Mouse (Mus musculus) ES-E14 (cell line): ENCODE measurements around the gene Pitpnm2.

Experiments
- HCFC1 ChIP-seq: IDR thresholded peaks from 2 replicates; pipeline ENCODE4 v1.6.1; 2012; ENCODE audit warnings: low read length, inconsistent platforms, borderline replicate concordance; ENCODE audit not compliant: insufficient read depth
- MAFK ChIP-seq: IDR thresholded peaks from 2 replicates; pipeline ENCODE4 v1.6.1; 2014; ENCODE audit warnings: mild to moderate bottlenecking, low read depth, low read length, inconsistent platforms; ENCODE audit not compliant: insufficient read depth
- ZC3H11A ChIP-seq: IDR thresholded peaks from 2 replicates; pipeline ENCODE4 v1.6.1; 2012; ENCODE audit warnings: low read depth, mild to moderate bottlenecking, inconsistent platforms, low read length, borderline replicate concordance
- ZNF384 ChIP-seq: IDR thresholded peaks from 2 replicates; pipeline ENCODE4 v1.6.1; 2012; ENCODE audit warnings: low read depth, low read length, inconsistent platforms

- TF ChIP-seq ZC3H11A (no peak), HCFC1 (no peak), ZNF384 (no peak), MAFK (no peak)
These were observed 43.0 kb downstream of the Pitpnm2 start for GRCm38 (mm10) chr5:124206481-124207038.
